Mouse (Mus musculus): ENCODE data around the gene Cdk2ap2.
"Not testable (repeated sequence)": the region's sequence is repeated elsewhere in the genome, so short reads cannot be mapped to it uniquely, and the experiment has no call there.

DNA sequence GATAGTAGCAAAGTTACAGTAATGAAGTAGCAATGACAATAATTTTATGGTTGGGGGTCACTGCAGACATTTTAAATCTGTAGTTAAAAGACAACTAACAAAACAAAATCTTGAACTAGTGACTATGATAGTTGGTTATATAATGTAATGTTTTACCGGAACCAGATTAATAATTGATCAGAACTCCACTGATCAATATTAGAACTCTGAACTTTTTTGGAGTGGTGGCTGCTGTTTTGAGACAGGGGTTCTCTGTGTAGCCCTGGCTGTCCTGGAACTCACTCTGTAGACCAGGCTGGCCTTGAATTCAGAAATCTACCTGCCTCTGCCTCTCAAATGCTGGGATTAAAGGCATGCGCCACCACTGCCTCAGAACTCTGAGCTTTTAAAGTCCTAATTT is 28.7 kb upstream of the Cdk2ap2 start:
- TF ChIP-seq POLR2A (IDR thresholded peaks at IDR 0.05; ENCODE audit: low read depth, low read length); CTCF (IDR thresholded peaks at IDR 0.05; ENCODE audit: borderline replicate concordance, insufficient read depth, low read length): not testable (repeated sequence)

All from embryonic fibroblast, embryonic 13.5 days (primary cell).